Mouse (Mus musculus): ENCODE measurements around the gene Angptl1. TPM values are rescaled to one million over a fixed set of nuclear protein-coding genes. Genes with fewer than 3 reads are reported as not detected.
A peak's percentile ranks its signal among the peaks of the same experiment; 100 is the strongest.

The Angptl1 gene
- 1 to 10 TPM; 1.1 to 1.4 TPM for total RNA-seq (2021)

GRCm38 (mm10) chr1:156838177-156838576 lies at the start of gene Angptl1:
Gene Angptl1, plus strand, starts transcription at chr1:156838562.
- no peak for DNase-seq (ENCODE audit: extremely low spot score in 1 of 2, low spot score in 1 of 2)

DNA sequence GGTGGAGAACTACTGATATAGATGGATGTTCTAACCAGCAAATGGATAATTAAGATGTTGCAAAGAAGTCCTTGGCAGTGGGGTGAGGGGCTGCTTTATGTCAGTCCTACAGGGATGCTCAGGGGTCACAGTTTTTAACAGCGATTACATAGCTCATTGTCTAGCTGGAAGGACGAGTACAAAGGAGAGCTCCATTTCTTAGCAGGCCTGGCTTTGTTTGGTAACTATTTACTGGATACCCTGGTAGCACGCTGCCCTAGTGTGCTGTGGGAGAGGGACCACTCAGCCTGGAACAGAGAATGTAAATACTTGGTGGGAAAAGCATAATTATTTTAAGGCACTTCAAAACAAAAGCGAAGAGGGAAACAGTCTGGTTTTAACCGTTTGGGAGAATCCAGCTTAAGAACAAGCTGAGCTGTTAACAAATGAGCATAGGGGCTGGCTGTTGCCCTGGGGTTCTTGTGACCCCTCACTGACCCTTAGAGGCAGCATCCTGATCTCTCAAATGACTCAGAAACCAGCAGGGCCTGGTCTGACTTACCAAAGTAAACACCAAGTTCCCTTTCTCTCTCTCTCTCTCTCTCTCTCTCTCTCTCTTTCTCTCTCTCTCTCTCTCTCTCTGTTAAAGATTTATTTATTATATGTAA lies 48.4 kb upstream of the Angptl1 start:
- DNase-seq (ENCODE audit: extremely low spot score in 1 of 2, low spot score in 1 of 2): no peak

DNA sequence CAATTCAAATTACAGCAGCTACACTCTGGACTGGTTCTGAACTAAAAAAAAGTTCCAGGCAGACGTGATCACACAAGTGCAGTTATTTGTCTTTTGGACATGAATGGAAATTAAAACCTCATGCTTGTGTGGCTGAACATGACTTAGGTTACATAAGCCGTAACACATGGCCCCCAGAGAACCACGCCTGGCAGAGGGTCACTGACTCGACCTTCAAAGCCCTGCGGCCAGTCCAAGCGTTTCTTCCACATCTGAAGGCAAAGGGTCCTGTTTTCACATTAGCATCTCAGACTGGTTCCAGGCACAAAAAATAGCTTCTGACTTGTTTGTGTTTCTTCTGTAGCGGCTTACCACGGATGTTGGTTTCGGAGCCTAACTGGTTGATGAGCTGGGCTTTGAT lies 42.1 kb upstream of the Angptl1 start:
- no peak for DNase-seq (ENCODE audit: extremely low spot score in 1 of 2, low spot score in 1 of 2)

DNA sequence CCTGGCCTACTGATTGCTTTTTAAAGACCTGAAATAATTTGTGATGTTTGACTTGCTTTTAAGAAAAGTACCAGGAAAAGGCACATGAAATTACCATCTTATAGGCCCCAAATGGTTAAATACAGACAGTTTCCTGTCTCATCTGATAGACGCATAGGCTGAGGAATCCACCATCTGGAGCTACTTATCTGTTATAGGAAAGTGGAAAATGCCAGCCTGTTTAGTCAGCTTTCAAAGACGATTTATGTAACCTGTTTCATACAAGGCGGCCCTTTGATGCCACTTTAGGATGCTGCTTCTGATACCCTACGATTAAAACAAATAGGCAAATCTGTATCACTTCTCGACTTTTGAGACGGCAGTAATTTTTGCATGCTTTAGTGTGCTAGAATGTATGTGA lies 37.1 kb upstream of the Angptl1 start:
- DNase-seq (ENCODE audit: extremely low spot score in 1 of 2, low spot score in 1 of 2): no peak

- no peak for DNase-seq (ENCODE audit: extremely low spot score in 1 of 2, low spot score in 1 of 2)
Measured at GRCm38 (mm10) chr1:156808332-156808731, 30.0 kb upstream of the Angptl1 start.

GRCm38 (mm10) chr1:156811928-156812327 lies 26.4 kb upstream of the Angptl1 start:
- DNase-seq (ENCODE audit: extremely low spot score in 1 of 2, low spot score in 1 of 2): no peak

- DNase-seq (ENCODE audit: extremely low spot score in 1 of 2, low spot score in 1 of 2): no peak
Measured at GRCm38 (mm10) chr1:156812716-156813115, 25.6 kb upstream of the Angptl1 start.

GRCm38 (mm10) chr1:156813485-156813884 lies 24.9 kb upstream of the Angptl1 start:
- DNase-seq (ENCODE audit: extremely low spot score in 1 of 2, low spot score in 1 of 2): no peak

GRCm38 (mm10) chr1:156819236-156819635 lies 19.1 kb upstream of the Angptl1 start:
- no peak for DNase-seq (ENCODE audit: extremely low spot score in 1 of 2, low spot score in 1 of 2)

GRCm38 (mm10) chr1:156838695-156839094 lies 333 bp downstream of the Angptl1 start:
- DNase-seq (ENCODE audit: extremely low spot score in 1 of 2, low spot score in 1 of 2): peak in 1 of 2 experiments; percentile 18

- DNase-seq (ENCODE audit: extremely low spot score in 1 of 2, low spot score in 1 of 2): peak in 1 of 2 experiments; percentile 13
Measured at GRCm38 (mm10) chr1:156841625-156842339, 3.4 kb downstream of the Angptl1 start.

GRCm38 (mm10) chr1:156847098-156847497 lies 8.7 kb downstream of the Angptl1 start:
- no peak for DNase-seq (ENCODE audit: extremely low spot score in 1 of 2, low spot score in 1 of 2)

GRCm38 (mm10) chr1:156852409-156852808 lies 14.0 kb downstream of the Angptl1 start:
- DNase-seq (ENCODE audit: extremely low spot score in 1 of 2, low spot score in 1 of 2): no peak

DNA sequence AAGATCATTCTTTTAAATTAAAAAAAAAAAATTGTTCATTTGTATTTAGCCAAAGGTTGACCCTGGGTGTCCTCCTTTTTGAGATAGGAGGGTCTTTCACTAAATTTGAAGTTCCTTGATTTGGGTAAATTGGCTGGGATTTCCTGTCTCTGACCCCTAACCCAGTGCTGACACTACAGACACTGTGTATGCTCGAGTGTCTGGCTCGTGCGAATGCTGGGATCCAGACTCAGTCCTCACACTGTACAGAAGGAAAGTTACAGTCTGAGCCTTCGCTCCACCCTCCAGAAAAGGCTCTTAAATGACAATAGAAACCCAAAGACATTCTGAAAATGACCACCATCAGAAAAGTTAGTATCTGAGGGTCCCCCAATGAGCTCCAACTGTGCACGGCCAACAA lies 14.5 kb downstream of the Angptl1 start:
- no peak for DNase-seq (ENCODE audit: extremely low spot score in 1 of 2, low spot score in 1 of 2)

DNA sequence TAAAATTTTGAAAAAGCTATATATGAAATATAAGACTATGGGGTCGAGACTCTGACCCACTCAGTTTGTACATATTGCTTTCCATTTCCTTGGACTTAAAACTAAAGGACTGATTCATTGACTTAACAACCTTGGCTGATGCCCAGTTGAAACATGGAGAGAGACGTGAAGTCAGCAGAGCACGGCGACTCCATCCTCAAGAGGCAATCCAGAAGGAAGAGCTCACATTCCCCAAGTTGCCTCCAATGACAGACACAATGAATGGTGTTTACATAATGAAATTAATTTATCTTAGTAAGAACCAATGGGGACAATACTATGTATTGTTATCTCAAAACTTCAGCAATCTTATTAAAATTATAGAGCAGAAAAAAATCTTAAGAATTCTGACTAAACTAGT lies 16.2 kb downstream of the Angptl1 start:
- no peak for DNase-seq (ENCODE audit: extremely low spot score in 1 of 2, low spot score in 1 of 2)

GRCm38 (mm10) chr1:156856666-156857065 lies 18.3 kb downstream of the Angptl1 start:
- no peak for DNase-seq (ENCODE audit: extremely low spot score in 1 of 2, low spot score in 1 of 2)

DNA sequence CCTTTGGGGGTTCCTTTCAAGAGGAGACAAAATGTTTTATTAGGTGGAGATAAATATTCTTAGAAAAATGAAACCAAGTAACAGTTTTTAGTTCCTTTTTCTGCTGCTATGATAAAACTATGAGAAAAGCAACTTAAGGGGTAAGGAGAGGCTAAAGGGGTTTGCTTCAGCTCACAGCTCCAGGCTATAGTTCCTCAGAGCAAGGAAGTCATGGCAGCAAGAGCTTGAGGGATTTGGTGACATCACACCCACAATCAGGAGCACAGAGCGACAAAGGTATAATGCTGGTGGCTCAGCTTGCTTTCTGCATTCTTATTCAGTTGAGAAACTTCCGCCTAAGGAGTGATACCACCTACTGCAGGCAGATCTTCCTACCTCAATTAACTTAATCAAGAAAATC lies 20.8 kb downstream of the Angptl1 start:
- no peak for DNase-seq (ENCODE audit: extremely low spot score in 1 of 2, low spot score in 1 of 2)

DNA sequence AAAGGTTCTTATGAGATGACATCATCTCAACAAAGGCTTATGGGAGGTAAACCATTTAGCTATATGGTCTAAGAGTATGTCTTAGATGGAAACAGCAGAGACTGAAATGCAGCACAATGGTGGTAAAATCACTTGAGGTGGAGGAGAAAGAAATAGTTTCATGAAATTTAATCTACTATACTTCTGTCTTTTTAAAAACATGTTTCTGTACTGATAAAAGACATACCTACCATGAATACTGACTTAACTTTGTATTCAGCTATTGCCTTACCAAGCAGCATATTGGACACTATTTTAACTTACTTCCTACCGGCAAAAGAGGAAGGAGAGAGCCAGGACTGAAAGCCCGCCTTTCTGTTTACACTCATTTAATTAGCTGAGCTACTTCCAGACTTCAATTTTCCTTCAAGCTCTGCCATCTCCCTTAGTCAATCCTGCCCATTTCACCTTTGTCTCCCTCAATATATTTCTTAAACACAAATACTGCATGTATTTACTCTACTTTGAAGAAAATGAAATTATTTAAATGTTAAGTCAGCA lies 21.4 kb downstream of the Angptl1 start:
- DNase-seq (ENCODE audit: extremely low spot score in 1 of 2, low spot score in 1 of 2): no peak

- DNase-seq (ENCODE audit: extremely low spot score in 1 of 2, low spot score in 1 of 2): no peak
Measured at GRCm38 (mm10) chr1:156860266-156860665, 21.9 kb downstream of the Angptl1 start.

- DNase-seq (ENCODE audit: extremely low spot score in 1 of 2, low spot score in 1 of 2): no peak
Measured at GRCm38 (mm10) chr1:156861475-156862043, 23.2 kb downstream of the Angptl1 start.

- DNase-seq (ENCODE audit: extremely low spot score in 1 of 2, low spot score in 1 of 2): no peak
Measured at GRCm38 (mm10) chr1:156863726-156864125, 25.4 kb downstream of the Angptl1 start.
